Mouse (Mus musculus) thymus, postnatal 36 days (tissue): ENCODE measurements around the gene Dglucy.
"Not testable (repeated sequence)": the region's sequence is repeated elsewhere in the genome, so short reads cannot be mapped to it uniquely, and the experiment has no call there.

ENCODE experiments used
- DNase-seq, 2 experiments: peaks; one replicate each; pipeline ENCODE4 v3.0.0; 2022; ENCODE audit warnings: mixed read lengths in 2 of 2

The Dglucy gene

DNA sequence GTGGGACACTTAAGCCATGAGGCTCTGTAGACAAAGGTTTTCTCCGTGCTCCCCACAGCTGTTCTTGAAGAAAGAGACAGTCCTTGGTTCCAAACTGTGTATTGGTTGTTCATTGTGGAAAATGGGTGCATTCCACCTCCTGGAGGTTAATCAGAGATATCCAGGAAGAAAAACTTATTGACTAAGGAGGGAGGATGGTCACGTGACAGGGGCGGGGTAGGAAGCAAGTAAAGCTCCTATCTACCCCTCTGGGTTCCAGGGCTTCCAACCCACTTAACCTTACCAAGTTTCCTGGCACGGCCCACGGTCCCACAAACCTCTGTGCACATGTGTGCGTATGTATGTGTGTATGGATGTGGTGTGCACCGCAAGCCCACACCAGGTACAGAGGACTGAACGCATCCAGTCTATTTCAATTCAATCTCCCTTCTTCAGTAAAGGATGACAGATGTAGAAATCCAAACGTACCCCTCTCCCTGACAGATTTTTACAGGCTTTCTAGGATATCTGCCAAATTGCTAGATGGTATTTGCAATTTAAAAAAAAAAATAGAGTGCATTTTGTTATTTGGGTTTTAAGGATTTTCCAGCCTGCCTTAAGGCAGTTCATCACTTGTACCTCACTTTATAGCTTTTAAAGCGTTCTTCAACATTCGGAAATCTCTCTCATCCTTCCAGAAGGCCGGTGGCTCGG lies 2.7 kb downstream of the Dglucy start:
- no peak for DNase-seq

DNA sequence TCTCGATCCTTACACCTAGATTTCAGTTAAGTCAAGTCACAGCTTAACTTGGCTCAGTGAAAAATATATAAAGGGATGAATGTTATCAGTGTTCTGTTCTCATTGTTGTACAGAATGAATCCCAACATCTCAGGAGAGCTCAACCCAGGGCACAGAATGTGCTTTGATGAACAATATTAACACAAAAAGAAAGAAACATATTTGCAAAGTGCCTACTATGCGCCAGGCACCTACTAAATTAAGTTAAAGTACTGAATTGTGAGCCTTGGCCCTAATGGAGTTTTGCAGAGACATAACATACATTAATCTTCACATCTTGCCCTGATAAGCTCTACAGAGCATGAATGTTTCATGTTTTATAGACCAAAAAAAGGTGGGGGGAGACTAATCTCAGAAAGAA lies 5.3 kb downstream of the Dglucy start:
- DNase-seq = no peak

DNA sequence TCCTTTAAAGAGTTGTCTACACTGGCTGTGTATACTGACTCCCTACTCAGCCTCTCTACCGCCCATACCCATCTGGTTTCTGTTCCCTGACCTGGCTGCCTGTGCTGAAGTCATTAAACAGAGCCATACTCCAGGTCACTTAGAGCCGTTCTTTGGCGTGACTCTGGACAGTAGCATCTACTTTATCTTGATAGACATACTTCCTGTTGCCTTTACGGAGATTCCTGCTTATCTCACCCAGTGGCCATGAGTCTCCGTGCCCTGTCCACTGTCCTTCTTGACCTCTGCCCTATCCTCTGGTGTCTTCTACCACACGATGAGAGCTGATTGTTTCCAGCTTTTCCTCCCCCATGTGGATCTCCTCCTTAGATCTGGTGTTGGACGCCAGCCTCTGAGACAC lies 6.5 kb downstream of the Dglucy start:
- no peak for DNase-seq

DNA sequence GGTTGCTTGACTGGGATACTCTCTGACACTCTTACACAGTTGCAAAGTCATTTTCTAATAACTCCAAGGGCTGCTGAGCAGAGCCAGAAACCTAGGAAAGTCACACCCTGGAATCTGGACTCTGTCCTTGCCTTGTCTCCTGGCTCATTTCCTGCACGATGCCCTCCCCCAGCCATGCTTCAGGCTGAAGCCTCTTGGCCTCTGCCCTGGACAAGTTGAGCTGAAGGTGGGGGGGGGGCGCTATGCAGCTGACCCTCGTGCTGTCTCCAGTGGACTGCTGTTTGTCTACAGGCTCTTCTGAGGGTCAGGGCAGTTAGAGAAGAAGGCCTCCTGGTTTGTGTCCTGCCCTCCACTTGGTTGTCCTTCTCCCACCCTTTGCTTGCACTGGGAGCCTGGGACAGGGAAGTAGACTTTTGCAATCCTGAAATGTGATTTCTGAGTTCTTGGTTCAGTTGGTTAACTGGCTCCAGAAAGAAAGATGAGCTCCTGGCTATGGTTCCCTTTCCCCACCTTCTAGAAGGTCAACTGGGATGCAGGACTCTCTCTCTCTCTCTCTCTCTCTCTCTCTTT lies 11.2 kb downstream of the Dglucy start:
- no peak for DNase-seq

DNA sequence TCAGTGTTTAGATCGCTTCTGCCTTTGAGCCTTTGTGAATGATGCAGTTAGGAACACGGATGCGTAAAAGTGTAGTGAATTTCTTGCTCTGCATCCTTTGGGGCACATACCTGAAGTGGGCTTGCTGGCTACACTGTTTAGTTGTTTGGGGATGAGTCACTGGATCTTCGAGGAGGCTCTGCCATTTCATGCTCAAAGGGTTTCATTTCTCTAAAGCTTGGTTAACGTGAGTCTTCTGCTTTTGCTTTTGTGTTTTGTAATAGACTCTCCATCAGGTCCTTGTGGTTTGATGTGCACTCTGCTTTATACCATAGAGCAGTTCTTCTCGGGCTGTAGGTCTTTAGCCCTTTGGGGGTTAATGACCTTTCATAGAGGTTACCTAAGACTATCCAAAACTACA lies 12.6 kb downstream of the Dglucy start:
- DNase-seq = no peak

DNA sequence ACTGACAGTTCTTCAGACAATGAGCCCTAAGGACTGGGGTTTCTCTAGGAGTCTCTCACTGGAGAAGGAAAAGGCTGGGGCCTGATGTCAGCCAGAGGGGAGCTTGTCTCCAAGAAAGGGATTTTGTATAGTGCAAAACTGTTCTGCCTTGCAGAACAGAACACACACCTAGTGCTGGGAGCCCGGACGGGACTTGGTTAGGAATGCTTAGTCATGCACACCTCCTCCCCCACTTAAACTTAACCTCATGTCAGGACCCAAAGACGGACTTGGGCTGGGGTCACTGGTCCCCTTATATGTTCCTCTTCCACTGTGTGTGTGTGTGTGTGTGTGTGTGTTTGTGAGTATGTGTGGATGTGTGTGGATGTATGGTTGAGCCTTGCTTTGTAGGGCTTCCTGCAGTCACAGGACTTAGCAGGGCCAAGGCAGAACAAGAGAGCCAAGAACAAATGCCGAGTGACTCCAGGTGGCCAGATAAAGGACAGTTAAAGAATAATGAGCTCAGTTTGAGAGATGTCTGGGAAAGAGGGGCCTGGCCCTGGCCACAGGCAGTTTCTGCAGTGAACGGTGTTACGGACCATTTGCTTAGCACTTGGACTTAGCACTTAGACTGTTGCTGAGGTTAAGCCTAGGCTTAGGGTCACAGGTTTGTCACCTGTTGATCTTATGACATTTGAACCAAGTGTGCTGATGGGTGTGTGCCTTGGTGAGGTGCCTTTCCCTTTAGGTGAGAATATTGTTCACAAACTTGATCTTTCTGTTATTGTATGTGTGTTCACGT lies 15.8 kb downstream of the Dglucy start:
- no peak for DNase-seq

DNA sequence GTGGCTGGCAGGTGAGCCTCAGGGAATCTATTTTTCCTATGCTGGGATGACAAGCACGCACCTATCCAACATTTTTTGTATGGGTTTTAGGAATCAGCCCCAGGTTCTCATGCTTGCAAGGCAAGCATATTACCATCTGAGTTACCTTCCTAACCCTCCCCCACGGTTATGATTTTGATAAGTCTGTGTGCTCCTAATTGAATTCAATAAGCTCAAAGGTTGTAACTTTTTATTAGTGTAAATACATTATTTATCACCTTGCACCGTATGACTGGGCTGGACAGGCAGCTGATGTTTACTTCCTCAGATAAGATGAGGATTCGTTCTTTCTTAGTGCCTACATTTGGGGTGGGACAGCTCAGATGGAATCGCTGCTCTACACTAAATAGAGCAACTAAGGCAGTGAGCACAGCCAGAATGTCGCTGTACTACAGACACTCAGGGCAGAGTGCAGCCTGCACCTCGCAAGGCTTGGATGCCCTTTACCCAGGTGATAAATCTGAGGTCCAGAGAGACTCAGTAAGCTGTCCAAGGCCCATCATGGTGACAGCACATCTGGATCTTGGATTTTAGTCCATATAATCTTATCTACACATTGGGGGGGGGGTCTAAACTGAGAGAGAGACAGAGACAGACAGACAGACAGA lies 16.7 kb downstream of the Dglucy start:
- no peak for DNase-seq

DNA sequence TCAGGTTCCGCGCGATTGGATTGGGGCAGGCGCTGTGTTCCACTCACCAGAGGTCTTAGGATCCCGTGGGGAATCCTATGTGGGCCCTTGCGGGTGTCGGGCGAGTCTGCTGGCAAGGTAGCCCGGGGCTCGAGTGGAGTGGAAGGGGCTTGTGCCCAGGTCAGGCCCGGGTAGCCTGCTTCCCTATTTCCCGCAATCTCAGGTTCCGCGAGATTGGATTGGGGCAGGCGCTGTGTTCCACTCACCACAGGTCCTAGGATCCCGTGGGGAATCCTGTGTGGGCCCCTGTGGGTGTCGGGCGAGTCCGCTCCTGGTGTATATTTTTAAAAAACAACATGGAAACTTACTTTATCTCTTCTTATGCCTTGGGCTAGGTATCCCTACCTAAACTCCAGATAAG lies 24.5 kb downstream of the Dglucy start:
- DNase-seq = not testable (repeated sequence)

DNA sequence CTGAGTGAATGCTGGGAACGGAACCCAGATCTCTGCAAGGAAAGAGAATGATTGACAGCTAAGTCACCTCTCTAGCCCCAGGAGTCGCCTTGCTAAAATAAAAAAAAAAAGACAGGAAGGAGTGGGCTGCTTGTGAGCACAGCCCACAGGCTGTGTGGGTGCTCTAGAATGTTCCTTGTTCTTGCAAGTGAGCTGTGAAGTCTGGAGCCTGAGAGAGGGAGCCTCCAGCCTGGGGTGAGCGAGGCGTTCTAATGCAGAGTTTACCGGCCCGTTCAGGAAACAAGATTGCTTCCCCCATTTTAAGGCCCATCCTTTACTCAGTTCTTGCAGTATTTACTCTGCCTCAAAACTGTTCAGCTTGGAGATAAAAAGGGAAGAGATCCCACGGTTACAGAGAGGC lies 28.4 kb downstream of the Dglucy start:
- DNase-seq = peak in 1 of 2 experiments; percentile 16

DNA sequence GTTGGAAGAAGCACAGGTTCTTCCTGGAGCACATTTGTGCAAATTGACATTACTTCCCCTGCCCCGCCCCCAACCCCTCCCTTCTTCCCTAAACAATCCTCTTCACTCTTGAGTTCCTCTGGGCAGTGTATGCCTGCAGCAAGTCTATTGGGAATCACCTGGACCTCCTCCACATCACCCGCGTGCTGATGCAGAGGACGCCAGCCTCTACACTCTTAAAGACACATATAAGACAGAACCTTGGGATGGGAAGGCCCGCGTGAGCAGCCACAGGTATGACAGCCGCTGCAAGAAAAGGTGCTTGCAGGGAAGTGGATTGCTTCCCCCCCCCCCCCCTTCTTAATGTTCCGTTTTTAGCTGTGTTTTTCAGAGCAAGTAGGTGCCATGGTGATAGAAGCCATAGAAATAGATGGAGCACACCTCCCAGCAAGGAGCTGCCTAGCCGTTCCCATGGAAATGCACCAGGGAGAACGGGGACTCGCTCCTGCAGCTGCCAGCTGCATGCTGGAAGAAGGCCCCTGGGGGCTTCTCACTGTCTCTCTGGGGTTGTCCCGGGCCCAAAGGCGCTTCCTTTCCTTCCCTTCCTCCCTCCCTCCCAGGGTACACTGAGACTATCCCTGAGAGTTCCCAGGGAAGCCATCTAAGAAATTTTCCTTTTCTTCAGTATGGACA lies 29.9 kb downstream of the Dglucy start:
- no peak for DNase-seq

DNA sequence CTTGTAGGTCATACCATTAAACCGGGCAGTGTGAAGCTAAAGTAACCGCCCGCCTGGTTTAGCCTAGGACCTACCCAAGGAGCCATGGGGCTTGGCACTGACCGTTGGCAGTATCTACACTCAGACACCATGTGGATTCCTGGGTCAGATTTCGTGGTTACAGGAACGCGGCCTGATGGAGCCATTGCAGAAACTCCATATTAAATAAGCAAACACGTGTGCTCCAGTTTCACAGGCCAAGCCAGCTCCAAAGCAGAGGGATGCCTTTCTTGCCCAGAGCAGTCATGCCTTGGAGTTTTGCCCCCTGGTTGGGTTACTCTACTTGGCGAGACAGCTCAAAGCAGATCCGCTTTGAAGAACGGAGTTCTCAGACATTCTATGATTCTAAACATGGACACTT lies 31.7 kb downstream of the Dglucy start:
- DNase-seq = no peak

DNA sequence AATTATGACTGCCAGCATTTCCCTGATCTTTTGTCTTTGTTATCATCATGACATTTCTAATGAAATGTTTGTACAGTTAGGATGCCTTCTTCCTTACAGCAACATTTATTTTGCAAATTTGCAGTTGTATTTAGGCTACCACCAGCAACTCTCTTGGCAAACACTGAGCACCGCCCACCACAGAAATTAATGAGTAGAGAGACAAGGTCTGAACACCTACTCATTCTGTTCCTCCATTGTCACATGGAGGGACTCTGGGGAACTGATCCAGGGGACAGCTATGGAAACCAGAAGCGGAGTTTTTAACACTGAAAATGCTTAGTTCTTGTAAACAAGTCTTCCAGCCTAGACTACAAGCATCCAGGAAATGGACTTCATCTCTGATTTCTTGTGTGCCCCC lies 35.0 kb downstream of the Dglucy start:
- no peak for DNase-seq

DNA sequence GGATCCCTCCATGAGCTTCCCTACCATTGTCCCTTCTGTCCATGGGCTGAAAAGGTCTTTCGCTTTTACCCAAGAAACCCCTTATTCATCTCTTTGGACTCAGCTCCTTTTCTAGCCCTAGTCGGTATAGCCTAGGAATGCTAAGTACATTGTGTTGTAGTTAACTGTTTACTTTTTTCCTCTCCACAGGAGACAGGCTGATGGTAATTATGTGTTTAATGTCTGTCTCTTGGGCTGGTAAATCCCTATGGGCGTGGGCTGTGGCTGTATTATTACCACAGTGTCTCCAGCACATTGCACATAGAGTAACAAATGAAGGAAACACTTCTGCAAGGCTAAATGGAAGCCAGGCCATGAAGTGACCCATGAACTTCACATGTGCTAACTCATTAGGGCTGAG lies 35.8 kb downstream of the Dglucy start:
- DNase-seq = no peak

DNA sequence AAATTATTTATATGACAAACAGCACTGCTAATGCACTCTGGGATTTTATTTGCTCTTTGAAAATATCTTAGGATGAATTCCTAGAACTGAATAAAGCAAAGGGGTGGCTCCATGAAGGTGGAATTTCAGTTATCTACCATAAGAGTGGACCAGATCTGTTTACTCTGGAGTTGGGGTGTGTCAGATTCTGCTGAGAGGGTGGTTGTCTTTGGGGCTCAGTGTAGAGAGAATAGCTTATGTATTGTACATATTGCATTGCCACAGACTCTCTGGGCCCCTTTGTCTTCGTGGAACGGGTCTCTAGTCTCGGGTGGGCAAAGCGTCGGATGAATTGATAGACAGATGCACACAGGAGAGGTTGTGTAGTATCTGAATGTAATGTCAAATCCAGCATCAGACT lies 38.0 kb downstream of the Dglucy start:
- DNase-seq = no peak

DNA sequence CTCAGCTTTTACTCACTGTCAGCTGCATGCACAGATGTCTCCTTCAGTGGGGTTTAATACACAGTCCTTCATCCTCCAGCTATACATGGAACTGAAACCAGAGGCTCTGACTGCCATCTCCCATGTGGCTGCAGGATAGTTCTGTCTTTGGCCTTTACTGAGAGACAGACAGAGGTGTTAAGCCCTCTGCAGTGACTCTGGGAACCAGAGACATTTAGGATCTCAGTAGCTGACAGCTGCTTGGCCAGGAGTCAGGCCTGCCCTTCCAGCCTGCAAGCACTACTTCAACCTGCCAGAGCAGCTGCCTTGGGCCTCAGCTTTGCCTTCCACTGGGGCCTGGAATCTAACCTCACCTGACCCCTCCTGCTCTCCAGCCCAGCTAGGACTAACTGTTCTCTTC lies 41.1 kb downstream of the Dglucy start:
- no peak for DNase-seq

DNA sequence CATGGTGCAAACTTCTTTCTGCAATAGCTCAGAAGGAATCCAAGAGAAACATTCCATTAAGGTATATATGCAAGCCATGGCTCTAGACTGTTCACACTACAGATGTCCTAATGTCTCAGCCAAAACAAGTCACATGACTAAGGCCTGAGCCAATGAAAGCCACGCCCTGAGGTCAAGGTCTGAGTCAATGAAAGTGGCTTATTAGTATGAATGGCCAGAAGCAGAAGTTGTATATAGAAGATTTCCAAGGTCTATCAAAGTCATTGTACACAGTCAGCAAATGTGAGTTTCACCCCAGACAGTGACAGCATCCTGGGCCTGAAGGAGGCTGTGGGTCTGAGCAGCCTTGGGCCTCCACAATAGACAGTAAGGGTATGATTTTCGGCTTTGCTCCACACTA lies 52.2 kb downstream of the Dglucy start:
- no peak for DNase-seq

DNA sequence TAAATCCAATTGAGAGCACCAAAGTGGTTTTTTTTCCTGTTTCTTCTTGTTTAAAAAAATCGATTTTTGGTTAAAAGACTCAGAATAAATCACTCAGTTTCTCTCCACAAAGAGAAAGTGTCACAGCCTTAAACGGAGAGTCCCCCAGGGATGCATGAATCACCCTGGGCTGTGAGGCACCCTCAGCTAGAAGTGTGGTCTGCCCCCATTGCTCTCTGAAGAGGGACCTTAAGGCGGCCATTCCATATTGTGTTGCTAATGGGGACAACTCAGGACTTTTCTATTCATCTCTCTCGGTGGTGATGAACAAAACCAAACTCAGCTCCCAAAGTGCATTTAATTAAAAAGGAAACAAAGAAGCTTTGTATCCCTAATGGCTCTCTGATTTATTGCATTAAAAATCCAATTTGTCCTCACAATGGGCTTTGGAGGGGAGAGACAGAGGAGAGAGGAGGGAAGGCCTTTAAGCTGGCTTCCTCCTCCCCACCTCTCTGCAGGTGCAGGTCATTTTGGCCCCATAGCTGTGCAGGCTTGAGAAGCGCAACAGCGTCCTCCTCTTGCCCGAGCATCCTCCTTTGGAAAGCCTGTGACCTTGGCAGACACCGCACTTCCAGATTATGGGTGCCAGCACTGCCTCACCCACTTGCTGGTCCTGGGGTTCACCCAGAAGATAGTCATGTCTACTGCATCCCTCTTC lies 52.9 kb downstream of the Dglucy start:
- no peak for DNase-seq

DNA sequence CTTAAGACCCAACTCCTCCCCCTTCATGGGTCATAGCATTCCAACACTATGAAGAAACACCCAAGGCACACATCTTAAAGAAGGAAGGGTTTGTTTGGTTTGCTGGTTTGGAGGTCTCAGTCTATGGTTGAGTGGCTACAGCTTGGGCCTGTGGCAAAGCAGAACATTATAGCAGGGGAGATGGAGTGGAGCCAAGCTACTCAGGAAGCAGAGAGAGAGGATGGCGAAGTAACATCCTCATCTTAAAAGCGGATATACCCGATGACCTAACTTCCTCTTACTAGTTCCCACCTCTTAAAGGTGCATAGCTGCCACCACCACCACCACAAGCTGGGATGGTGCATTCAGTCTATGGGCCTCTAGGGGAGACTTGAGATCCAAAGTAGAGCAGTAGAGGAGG lies 58.4 kb downstream of the Dglucy start:
- DNase-seq = no peak

DNA sequence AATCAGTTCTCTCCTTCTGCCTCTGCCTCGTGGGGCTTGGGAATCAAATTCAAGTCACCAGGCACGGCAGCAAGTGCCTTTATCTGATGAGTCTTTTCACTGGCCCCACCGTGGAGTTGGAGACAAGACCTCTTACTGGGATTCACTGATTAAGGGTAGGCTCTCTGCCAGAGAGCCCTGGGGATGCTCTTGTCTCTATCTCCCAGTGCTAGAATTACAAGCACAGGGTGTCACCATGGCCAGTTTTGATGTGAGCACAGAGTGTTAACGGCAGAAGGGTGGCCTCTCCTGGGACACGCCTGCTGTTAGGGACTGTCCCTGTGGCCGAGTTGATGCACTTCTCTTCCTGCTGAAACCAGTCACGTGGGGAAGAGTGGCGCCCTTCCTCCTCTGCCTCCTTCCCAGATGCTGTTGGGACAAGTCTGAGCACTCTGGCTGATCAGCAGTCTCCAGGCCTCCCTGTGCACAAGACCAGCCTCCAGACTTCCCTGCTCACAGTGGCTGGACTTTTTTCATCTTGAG lies 60.3 kb downstream of the Dglucy start:
- DNase-seq = no peak

DNA sequence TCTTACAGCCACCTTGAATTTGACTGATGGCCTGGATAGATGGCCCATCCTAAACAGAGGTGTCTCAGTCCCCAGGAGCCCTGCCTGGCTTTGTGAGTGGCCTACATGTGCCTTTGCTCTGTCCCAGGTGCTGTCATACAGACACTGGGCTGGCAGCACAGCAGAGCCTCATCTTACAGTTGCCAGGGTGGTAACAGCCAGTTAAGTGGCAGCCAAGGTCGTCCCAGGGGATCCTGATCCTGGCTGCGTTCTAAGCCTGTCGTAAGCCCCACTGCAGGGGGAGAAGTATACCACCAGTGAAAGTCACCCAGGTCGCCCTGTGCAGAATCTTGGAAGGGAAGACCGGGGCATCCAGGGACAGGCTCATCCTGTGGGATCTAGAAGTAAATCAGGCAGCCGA lies 61.1 kb downstream of the Dglucy start:
- DNase-seq = no peak

DNA sequence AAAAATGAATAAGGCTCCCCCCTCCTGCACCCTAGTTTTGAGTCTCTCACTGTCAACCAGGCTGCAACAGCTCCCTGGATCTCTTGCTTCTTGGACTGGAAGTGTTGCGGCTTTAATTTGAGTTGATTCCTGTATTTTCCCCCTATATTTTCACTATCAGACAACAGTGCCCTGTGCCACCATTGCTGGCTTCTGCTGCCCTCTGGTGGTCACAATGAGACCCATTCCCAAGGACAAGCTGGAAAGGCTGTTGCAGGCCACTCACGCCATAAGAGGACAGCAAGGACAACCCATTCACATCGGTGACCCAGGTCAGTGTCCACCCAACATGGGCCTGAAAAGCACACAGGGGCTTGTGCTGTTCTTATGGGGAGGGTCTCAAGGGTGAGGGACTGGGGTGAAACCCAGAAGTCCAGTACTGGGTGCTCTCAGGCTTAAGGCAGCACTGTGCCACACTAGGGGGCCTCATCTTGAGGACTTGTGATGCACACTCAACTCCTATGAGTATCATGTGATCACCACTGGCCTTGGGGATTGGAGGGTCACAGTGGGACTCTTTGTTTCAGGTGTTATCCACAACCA lies 62.4 kb downstream of the Dglucy start:
- peak; percentile 67 to 72 for DNase-seq

DNA sequence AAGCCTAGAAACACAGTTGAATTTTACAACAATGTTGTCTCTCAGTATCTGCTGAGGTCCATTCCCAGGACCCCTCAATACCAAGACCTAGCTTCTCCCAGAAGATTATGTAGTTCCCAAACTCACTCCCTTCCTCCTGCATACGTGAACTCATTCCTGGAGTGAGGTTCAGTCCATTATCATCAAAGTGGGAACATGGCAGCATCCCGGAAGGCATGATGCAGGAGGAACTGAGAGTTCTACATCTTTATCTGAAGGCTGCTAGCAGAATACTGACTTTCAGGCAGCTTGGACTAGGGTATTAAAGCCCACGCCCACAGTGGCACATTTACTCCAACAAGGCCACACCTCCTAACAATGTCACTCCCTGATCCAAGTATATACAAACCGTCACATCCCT lies 64.3 kb downstream of the Dglucy start:
- no peak for DNase-seq
